ENCODE assay signal across 9 mouse cellular contexts in the genomic region with DNA sequence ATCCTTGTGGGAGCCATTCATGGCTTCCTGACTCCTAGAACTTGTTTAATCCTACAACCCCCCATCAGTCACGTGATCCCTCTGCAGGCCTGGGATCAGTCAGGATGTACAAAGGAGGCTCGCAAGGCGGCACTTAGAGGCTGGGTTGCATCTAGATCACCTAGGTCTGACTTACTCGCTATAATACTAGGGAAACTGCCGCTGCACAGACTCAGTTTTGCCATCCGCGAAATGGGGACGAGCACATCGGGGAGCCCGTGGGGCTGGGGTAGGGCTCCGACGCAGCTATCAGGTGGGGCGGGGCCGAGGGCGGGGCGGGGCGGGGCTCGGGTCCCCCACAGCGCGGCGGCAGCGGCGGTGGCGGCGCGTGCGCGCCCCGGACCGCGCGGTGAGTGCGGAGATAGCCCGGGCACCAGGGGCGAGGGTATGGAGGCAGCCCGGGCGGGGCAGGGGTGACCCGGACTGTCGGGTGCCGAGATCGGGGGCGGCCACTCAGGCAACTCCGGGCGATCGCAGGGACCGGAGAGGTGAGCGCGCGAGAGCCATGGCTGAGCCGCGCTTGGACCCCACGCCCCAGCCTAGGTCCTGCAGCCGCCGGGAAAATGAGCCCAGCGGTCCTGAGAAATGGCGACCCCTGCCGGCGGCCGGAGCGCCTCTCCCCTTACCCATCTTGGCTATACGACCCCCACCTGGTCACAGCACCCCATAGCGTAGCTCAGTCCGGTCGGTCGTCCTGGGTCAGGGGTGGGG. TPM values are rescaled to one million over a fixed set of nuclear protein-coding genes. Genes with fewer than 3 reads are reported as not detected.
DNase-seq lines count a peak whose midpoint lies in the region; ATAC-seq and TF ChIP-seq lines count a peak whose summit lies in the region.
"Had no signal": no experiment of that assay in that cellular context is flagged by ENCODE, and none has a peak within 500 bp of the region (broad histone marks: within the 10 kb centered on the region; RNA-seq: fewer than 3 reads in every experiment).

A gene (plus strand): TSS at position 346 of the 750 bp plus-strand sequence.

- peaks cover 65% of the 10 kb centered on the region for H3K4me1 ChIP-seq in E14TG2a.4 (replicated peaks; ENCODE audit: low read depth, low read length)
- peaks cover 15% of the 10 kb centered on the region for H3K4me1 ChIP-seq in embryonic facial prominence, embryonic 13.5 days
- H3K4me1 ChIP-seq in heart, postnatal 0 days (ENCODE audit: control insufficient read depth, insufficient read depth), result peaks cover 17% of the 10 kb centered on the region; the same call in 1 of the 2 replicates
- peaks cover 19% of the 10 kb centered on the region for H3K4me1 ChIP-seq in lung, embryonic 16.5 days (replicated peaks; ENCODE audit: control insufficient read depth, insufficient read depth, low read length)

- TF ChIP-seq CTCF in E14TG2a.4 (conservative IDR thresholded peaks at IDR 0.05; ENCODE audit: low read length), result peak; percentile 63
- TF ChIP-seq CTCF in heart, postnatal 0 days (IDR thresholded peaks at IDR 0.05; ENCODE audit: low read depth), result peak; percentile 45
- peak; percentile 80 for TF ChIP-seq CTCF in layer of hippocampus, adult 2 months (conservative IDR thresholded peaks at IDR 0.05)

- WGBS in embryonic facial prominence, embryonic 13.5 days, result under 1% methylated on average over 64 of the region's 65 CpGs
- WGBS in heart, postnatal 0 days, result under 1% methylated on average over 53 of the region's 65 CpGs
- WGBS in lung, embryonic 16.5 days, result 1% methylated on average over 55 of the region's 65 CpGs

- peak within 1 kb of the TSS; percentile 76 for H3K27ac ChIP-seq in embryonic facial prominence, embryonic 13.5 days
- H3K27ac ChIP-seq in heart, postnatal 0 days (ENCODE audit: low read depth), result peak within 1 kb of the TSS; percentile 86
- peak within 1 kb of the TSS; percentile 86 for H3K27ac ChIP-seq in layer of hippocampus, adult 2 months
- peak within 1 kb of the TSS; percentile 87 for H3K27ac ChIP-seq in lung, embryonic 16.5 days (ENCODE audit: low read length)

- H3K9ac ChIP-seq in embryonic facial prominence, embryonic 13.5 days, result peak within 1 kb of the TSS; percentile 78
- peak within 1 kb of the TSS; percentile 77 for H3K9ac ChIP-seq in heart, postnatal 0 days (replicated peaks; ENCODE audit: low read depth, low read length)
- H3K9ac ChIP-seq in lung, embryonic 16.5 days (ENCODE audit: low read length), result peak within 1 kb of the TSS; percentile 83

- peaks cover 28% of the 10 kb centered on the region for H3K36me3 ChIP-seq in E14TG2a.4 (ENCODE audit: insufficient read depth, low read length)
- no peaks in the 10 kb centered on the region for H3K36me3 ChIP-seq in embryonic facial prominence, embryonic 13.5 days
- peaks cover 2% of the 10 kb centered on the region for H3K36me3 ChIP-seq in heart, postnatal 0 days (replicated peaks; ENCODE audit: control insufficient read depth, insufficient read depth, low read length)
- H3K36me3 ChIP-seq in lung, embryonic 16.5 days (ENCODE audit: control insufficient read depth, insufficient read depth, low read length), result peaks cover 5% of the 10 kb centered on the region

- no peaks in the 10 kb centered on the region for H3K9me3 ChIP-seq in E14TG2a.4 (ENCODE audit: low read length)
- H3K9me3 ChIP-seq in embryonic facial prominence, embryonic 13.5 days, result no peaks in the 10 kb centered on the region
- H3K9me3 ChIP-seq in heart, postnatal 0 days (replicated peaks; ENCODE audit: control insufficient read depth, low read length), result no peaks in the 10 kb centered on the region
- no peaks in the 10 kb centered on the region for H3K9me3 ChIP-seq in lung, embryonic 16.5 days (ENCODE audit: control insufficient read depth, low read length)

- H3K4me3 ChIP-seq in E14TG2a.4 (replicated peaks; ENCODE audit: low read length), result peak within 1 kb of the TSS; percentile 86
- peak within 1 kb of the TSS; percentile 65 for H3K4me3 ChIP-seq in embryonic facial prominence, embryonic 13.5 days
- H3K4me3 ChIP-seq in heart, postnatal 0 days (ENCODE audit: low read depth, low read length), result peak within 1 kb of the TSS; percentile 65
- H3K4me3 ChIP-seq in layer of hippocampus, adult 2 months, result peak within 1 kb of the TSS; percentile 84
- peak within 1 kb of the TSS; percentile 71 for H3K4me3 ChIP-seq in lung, embryonic 16.5 days (ENCODE audit: low read length)

- H3K27me3 ChIP-seq in E14TG2a.4 (ENCODE audit: insufficient read depth, low read length), result 0 out of 2 replicates have a peak, but pooled peaks cover 4% of the 10 kb centered on the region
- H3K27me3 ChIP-seq in embryonic facial prominence, embryonic 13.5 days, result no peaks in the 10 kb centered on the region
- no peaks in the 10 kb centered on the region for H3K27me3 ChIP-seq in heart, postnatal 0 days (ENCODE audit: control insufficient read depth, insufficient read depth, low read length)
- H3K27me3 ChIP-seq in lung, embryonic 16.5 days (ENCODE audit: control insufficient read depth, insufficient read depth, low read depth, low read length), result no peaks in the 10 kb centered on the region

- ATAC-seq in embryonic facial prominence, embryonic 13.5 days (ENCODE audit: insufficient number of reproducible peaks, insufficient read depth, low FRiP score, low TSS enrichment, low read depth), result peak; percentile 59
- ATAC-seq in heart, postnatal 0 days (ENCODE audit: insufficient read depth, low read depth), result peak; percentile 47
- ATAC-seq in lung, embryonic 16.5 days (ENCODE audit: low read depth), result peak; percentile 72

- no peak for TF ChIP-seq EP300 in heart, postnatal 0 days (IDR thresholded peaks at IDR 0.05; ENCODE audit: low read depth)

- peak within 1 kb of the TSS; percentile 83 for H3K4me2 ChIP-seq in embryonic facial prominence, embryonic 13.5 days
- peak within 1 kb of the TSS; percentile 78 for H3K4me2 ChIP-seq in heart, postnatal 0 days (ENCODE audit: low read depth, low read length)
- H3K4me2 ChIP-seq in lung, embryonic 16.5 days (ENCODE audit: low read depth, low read length), result peak within 1 kb of the TSS; percentile 84

- peak; percentile 72 for DNase-seq in adrenal gland, postnatal 25 days
- DNase-seq in heart, postnatal 0 days (ENCODE audit: low spot score), result no peak
- DNase-seq in layer of hippocampus, adult 2 months (ENCODE audit: low spot score in 2 of 2), result peak; percentile 53 to 68
- DNase-seq in ovary, postnatal 10 days (ENCODE audit: low spot score), result peak; percentile 54
- DNase-seq in thymus, postnatal 36 days, result peak; percentile 67 to 70

RNA-seq across cellular contexts. Expression of the gene that starts here (rescaled TPM):
- total RNA-seq in adrenal gland, postnatal 25 days (2021), result not detected in 2 replicates
- not detected in 2 replicates for polyA plus RNA-seq in embryonic facial prominence, embryonic 13.5 days (2015; fragmentation: Nextera tagmentation; extraction: Ambion mirVana)
- not detected in 2 replicates for total RNA-seq in heart, postnatal 0 days (2014; rRNA removed; ENCODE audit: low replicate concordance)
- polyA plus RNA-seq in heart, postnatal 0 days (2015; fragmentation: Nextera tagmentation; extraction: Ambion mirVana), result not detected in 2 replicates
- total RNA-seq in layer of hippocampus, adult 2 months (2021), result not detected
- not detected in 2 replicates for polyA plus RNA-seq in lung, embryonic 16.5 days (2015; fragmentation: Nextera tagmentation; extraction: Ambion mirVana)
- polyA plus RNA-seq: large intestine, adult 2 months had no signal

Comparison
In these comparisons a context has a peak if more than half of its experiments do, and no peak if none do; other contexts are left out.
1. Peak in DNase-seq in adrenal gland, postnatal 25 days; RNA of the gene not detected or under 1 TPM.
2. Peak in ATAC-seq, H3K4me3 ChIP-seq, H3K27ac ChIP-seq, H3K9ac ChIP-seq and H3K4me2 ChIP-seq in embryonic facial prominence, embryonic 13.5 days; RNA of the gene not detected or under 1 TPM.
3. Peak in ATAC-seq, H3K4me3 ChIP-seq, H3K27ac ChIP-seq, H3K9ac ChIP-seq and H3K4me2 ChIP-seq in heart, postnatal 0 days; RNA of the gene not detected or under 1 TPM.
4. Peak in DNase-seq, H3K4me3 ChIP-seq and H3K27ac ChIP-seq in layer of hippocampus, adult 2 months; RNA of the gene not detected or under 1 TPM.
5. Peak in ATAC-seq, H3K4me3 ChIP-seq, H3K27ac ChIP-seq, H3K9ac ChIP-seq and H3K4me2 ChIP-seq in lung, embryonic 16.5 days; RNA of the gene not detected or under 1 TPM.